Mouse (Mus musculus) intestine, embryonic 16.5 days (tissue): ENCODE results near the gene Gngt1. TPM values are rescaled to one million over a fixed set of nuclear protein-coding genes. Genes with fewer than 3 reads are reported as not detected.

ENCODE experiments used
- polyA plus RNA-seq: library from polyadenylated mRNA; unstranded; fragments of >200 nt; fragmentation: Nextera tagmentation; extraction: Ambion mirVana; gene quantifications from 2 replicates; pipeline ENCODE4 v1.2.1, GENCODE M21; 2015

Gngt1 gene
- polyA plus RNA-seq, 1 experiment from 2014 or later: 0.15 TPM

Other genes with a start within 250 kb of the Gngt1 start
- gene Calcr, start 229.1 kb upstream of the Gngt1 start, polyA plus RNA-seq: 0.10 and 0.11 TPM in 2 replicates
- gene Tfpi2, start 4.9 kb upstream of the Gngt1 start, polyA plus RNA-seq: 13.8 and 15.5 TPM in 2 replicates
- 74.0 and 78.3 TPM in 2 replicates for gene Gng11, start 10.1 kb downstream of the Gngt1 start, polyA plus RNA-seq
- gene Bet1, start 93.2 kb downstream of the Gngt1 start, polyA plus RNA-seq: 70.6 and 82.2 TPM in 2 replicates